Mouse (Mus musculus) ES-Bruce4 (cell line): Measurements from ENCODE around the gene Fdxacb1.

Experiments
- EP300 ChIP-seq: IDR thresholded peaks from 2 replicates; pipeline ENCODE4 v1.6.1; 2011; ENCODE audit warnings: low read depth, low read length; ENCODE audit not compliant: insufficient read depth
- POLR2A ChIP-seq: IDR thresholded peaks from one replicate; pipeline ENCODE4 v1.8.1; 2011; ENCODE audit warnings: low read length; ENCODE audit not compliant: insufficient read depth

GRCm38 (mm10) chr9:50724661-50725330 lies 43.2 kb upstream of the Fdxacb1 start:
- TF ChIP-seq POLR2A (no peak), EP300 (no peak)
